Mouse (Mus musculus) ES-Bruce4 (cell line): Measurements from ENCODE around the gene Ccng2.

Experiments
- CTCF ChIP-seq: IDR thresholded peaks from one replicate; pipeline ENCODE4 v1.8.1; 2011; ENCODE audit warnings: low read depth, low read length
- EP300 ChIP-seq: IDR thresholded peaks from 2 replicates; pipeline ENCODE4 v1.6.1; 2011; ENCODE audit warnings: low read depth, low read length; ENCODE audit not compliant: insufficient read depth
- POLR2A ChIP-seq: IDR thresholded peaks from one replicate; pipeline ENCODE4 v1.8.1; 2011; ENCODE audit warnings: low read length; ENCODE audit not compliant: insufficient read depth

DNA sequence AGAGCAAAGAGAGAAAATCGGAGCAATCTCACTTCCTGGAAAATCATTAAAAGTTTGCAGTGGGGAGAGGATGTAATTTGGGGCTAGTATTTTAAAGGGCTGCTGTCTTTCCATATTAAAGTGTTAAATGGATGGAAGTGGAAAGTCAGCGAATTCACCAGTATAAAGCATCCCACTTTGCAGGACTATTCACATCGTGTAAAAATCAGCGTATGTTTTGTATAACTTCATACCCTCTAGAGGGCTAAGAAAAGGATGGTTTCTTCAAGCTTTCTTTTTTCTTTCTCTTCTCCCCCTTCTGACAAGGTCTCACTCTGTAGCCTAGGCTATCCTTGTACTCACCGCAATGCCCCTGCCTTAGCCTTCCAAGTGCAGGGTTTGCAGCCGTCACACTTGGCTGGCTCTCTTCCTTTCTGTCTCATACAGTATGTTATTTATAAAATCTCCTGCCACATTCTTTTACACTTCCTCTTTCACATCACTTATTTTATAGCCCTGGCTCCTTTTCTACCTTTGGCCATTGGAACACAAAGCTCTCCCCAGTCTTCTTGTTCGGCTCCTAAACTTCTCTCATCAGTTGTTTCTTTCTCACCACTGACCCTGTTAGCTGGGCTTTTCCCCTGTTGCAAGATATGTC is 1.8 kb upstream of the Ccng2 start:
- TF ChIP-seq CTCF: no peak
- no peak for TF ChIP-seq POLR2A
- TF ChIP-seq EP300: no peak
